Mouse (Mus musculus) thymus, postnatal 0 days (tissue): ENCODE data around the gene Zfp990. TPM values are rescaled to one million over a fixed set of nuclear protein-coding genes. Genes with fewer than 3 reads are reported as not detected.
"Not testable (repeated sequence)": the region's sequence is repeated elsewhere in the genome, so short reads cannot be mapped to it uniquely, and the experiment has no call there.

Source experiments
- DNase-seq: peaks from one replicate; pipeline ENCODE4 v3.0.0-alpha.2; 2015; ENCODE audit warnings: low spot score
- polyA plus RNA-seq: library from polyadenylated mRNA; unstranded; fragments of >200 nt; fragmentation: Nextera tagmentation; extraction: Ambion mirVana; gene quantifications from 2 replicates; pipeline ENCODE4 v1.2.1, GENCODE M21; 2015

Gene Zfp990
- polyA plus RNA-seq, 1 experiment from 2014 or later = 0.10 TPM

DNA sequence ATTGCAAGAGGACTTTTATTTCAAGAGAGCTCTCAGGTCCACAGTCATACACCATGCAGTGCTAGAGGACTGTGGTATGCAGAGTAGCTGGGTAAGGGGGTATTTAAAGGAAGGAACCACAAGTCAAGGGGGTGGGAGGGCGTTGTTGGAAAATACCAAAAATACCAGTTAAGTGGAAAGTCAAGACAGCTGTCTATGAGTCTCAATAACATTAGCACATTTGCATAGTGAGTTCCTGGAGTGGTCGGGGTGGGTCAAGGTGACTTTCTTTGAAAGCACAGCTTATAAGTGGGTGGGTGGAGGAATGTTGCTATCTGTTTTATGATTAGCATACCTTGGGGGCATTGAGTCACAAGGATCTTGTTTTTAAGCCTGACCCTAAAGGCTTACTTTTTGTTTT, 75.5 kb downstream of the Zfp990 start:
- DNase-seq = not testable (repeated sequence)

Other genes with a start within 250 kb of the Zfp990 start
- gene Tnfrsf8, start 195.6 kb upstream of the Zfp990 start, polyA plus RNA-seq = 13.6 and 15.3 TPM in 2 replicates
- 10.1 and 11.8 TPM in 2 replicates for gene Gm13212, start 74.4 kb downstream of the Zfp990 start, polyA plus RNA-seq
- gene Zfp980, start 159.9 kb downstream of the Zfp990 start, polyA plus RNA-seq = not detected in 2 replicates